Mouse (Mus musculus) midbrain, embryonic 12.5 days (tissue): ENCODE results near the gene Dync1i2. TPM values are rescaled to one million over a fixed set of nuclear protein-coding genes. Genes with fewer than 3 reads are reported as not detected.

Experiments used
- ATAC-seq: fragments of 200-750 bp; cut with Nextera tagmentation; 2 replicates; pipeline ENCODE4 v1.8.0; 2017; ENCODE audit warnings: low read depth, moderate TSS enrichment, moderate library complexity; ENCODE audit not compliant: low FRiP score
- H3K27ac ChIP-seq: fragments of 300-500 bp; sonication (generic); replicated peaks from 2 replicates; pipeline ENCODE4 v1.5.1; 2016; ENCODE audit warnings: mild to moderate bottlenecking
- H3K27me3 ChIP-seq: fragments of 300-500 bp; sonication (generic); 2 replicates; pipeline ENCODE4 v1.6.1; 2016; ENCODE audit warnings: mild to moderate bottlenecking
- H3K36me3 ChIP-seq: fragments of 300-500 bp; sonication (generic); 2 replicates; pipeline ENCODE4 v1.6.1; 2016
- H3K4me1 ChIP-seq: fragments of 300-500 bp; sonication (generic); 2 replicates; pipeline ENCODE4 v1.6.1; 2016
- H3K4me2 ChIP-seq: fragments of 300-500 bp; sonication (generic); replicated peaks from 2 replicates; pipeline ENCODE4 v1.6.1; 2016; ENCODE audit warnings: mild to moderate bottlenecking, moderate library complexity
- H3K4me3 ChIP-seq: fragments of 300-500 bp; sonication (generic); 2 replicates; pipeline ENCODE4 v1.5.1; 2016; ENCODE audit warnings: mild to moderate bottlenecking
- H3K9ac ChIP-seq: fragments of 300-500 bp; sonication (generic); replicated peaks from 2 replicates; pipeline ENCODE4 v1.6.1; 2016; ENCODE audit warnings: mild to moderate bottlenecking, moderate library complexity
- H3K9me3 ChIP-seq: fragments of 300-500 bp; sonication (generic); 2 replicates; pipeline ENCODE4 v1.6.1; 2016; ENCODE audit warnings: mild to moderate bottlenecking
- WGBS: fragments of 180-500 bp; shearing (Covaris S2); methylation state at CpG from one replicate; pipeline ENCODE4 v1.1.7; 2016; 5-methylcytosine and 5-hydroxymethylcytosine counted together
- polyA plus RNA-seq: library from polyadenylated mRNA; unstranded; fragments of >200 nt; fragmentation: Nextera tagmentation; extraction: Ambion mirVana; gene quantifications from 2 replicates; pipeline ENCODE4 v1.2.1, GENCODE M21; 2016

Gene Dync1i2
- polyA plus RNA-seq, 1 experiment from 2014 or later: 159 TPM

- Histone ChIP-seq H3K27ac (no peak overlapping the region), H3K4me3 (no peak overlapping the region), H3K9me3 (no peaks in the 10 kb centered on the region), H3K9ac (no peak overlapping the region), H3K27me3 (no peaks in the 10 kb centered on the region), H3K4me1 (peaks cover 12% of the 10 kb centered on the region; the same call in 1 of the 2 replicates), H3K4me2 (no peak overlapping the region), H3K36me3 (0 out of 2 replicates have a peak, but pooled peaks cover 6% of the 10 kb centered on the region)
- WGBS: 45% methylated on average over 3 of the region's 3 CpGs
- no peak for ATAC-seq
These were observed 93.3 kb downstream of the Dync1i2 start for GRCm38 (mm10) chr2:71304821-71305220.

GRCm38 (mm10) chr2:71306357-71306756, 94.9 kb downstream of the Dync1i2 start:
- Histone ChIP-seq H3K9ac (no peak overlapping the region), H3K27me3 (no peaks in the 10 kb centered on the region), H3K4me2 (no peak overlapping the region), H3K36me3 (peaks cover 16% of the 10 kb centered on the region; the same call in 1 of the 2 replicates), H3K9me3 (no peaks in the 10 kb centered on the region), H3K4me3 (no peak overlapping the region), H3K4me1 (peaks cover 12% of the 10 kb centered on the region; the same call in 1 of the 2 replicates), H3K27ac (no peak overlapping the region)
- ATAC-seq: no peak

- Histone ChIP-seq H3K27me3 (no peaks in the 10 kb centered on the region), H3K9me3 (no peaks in the 10 kb centered on the region), H3K9ac (no peak overlapping the region), H3K4me2 (no peak overlapping the region), H3K4me3 (no peak overlapping the region), H3K27ac (no peak overlapping the region), H3K4me1 (peaks cover 5% of the 10 kb centered on the region; the same call in 1 of the 2 replicates), H3K36me3 (peaks cover 25% of the 10 kb centered on the region; the same call in 1 of the 2 replicates)
- no peak for ATAC-seq
- 58% methylated on average over 2 of the region's 2 CpGs for WGBS
These were observed 98.2 kb downstream of the Dync1i2 start for GRCm38 (mm10) chr2:71309726-71310125.

- Histone ChIP-seq H3K9me3 (no peaks in the 10 kb centered on the region), H3K36me3 (peaks cover 22% of the 10 kb centered on the region; the same call in 1 of the 2 replicates), H3K27ac (no peak overlapping the region), H3K4me3 (no peak overlapping the region), H3K4me2 (no peak overlapping the region), H3K9ac (no peak overlapping the region), H3K4me1 (peaks cover 3% of the 10 kb centered on the region; the same call in 1 of the 2 replicates), H3K27me3 (no peaks in the 10 kb centered on the region)
- WGBS: 68% methylated on average over 10 of the region's 10 CpGs
- no peak for ATAC-seq
These were observed 100.6 kb downstream of the Dync1i2 start for GRCm38 (mm10) chr2:71312067-71312466.

Other genes starting within 250 kb of the Dync1i2 start
- gene Dcaf17, start 156.4 kb upstream of the Dync1i2 start, polyA plus RNA-seq: 42.2 and 47.7 TPM in 2 replicates
- 19.0 and 19.9 TPM in 2 replicates for gene Mettl8, start 156.1 kb upstream of the Dync1i2 start, polyA plus RNA-seq
- gene Cybrd1, start 93.8 kb upstream of the Dync1i2 start, polyA plus RNA-seq: 0.42 and 0.60 TPM in 2 replicates
- gene Slc25a12, start 156.0 kb downstream of the Dync1i2 start, polyA plus RNA-seq: 44.5 and 45.1 TPM in 2 replicates
- gene Hat1, start 177.3 kb downstream of the Dync1i2 start, polyA plus RNA-seq: 131 and 137 TPM in 2 replicates
- gene Metap1d, start 241.6 kb downstream of the Dync1i2 start, polyA plus RNA-seq: 34.4 and 37.4 TPM in 2 replicates